Mouse (Mus musculus) liver, adult 2 months (tissue): ENCODE measurements around the gene Ctf1. TPM values are rescaled to one million over a fixed set of nuclear protein-coding genes. Genes with fewer than 3 reads are reported as not detected.

Source experiments
- DNase-seq: peaks from one replicate; pipeline ENCODE4 v3.0.0-alpha.2; 2011; ENCODE audit warnings: low read depth, low spot score; ENCODE audit errors: extremely low read depth
- H3K27ac ChIP-seq: fragments of 200-500 bp; replicated peaks from 2 replicates; pipeline ENCODE4 v1.5.1; 2012; ENCODE audit warnings: low read depth, mild to moderate bottlenecking, control low read depth, inconsistent platforms, low read length; ENCODE audit not compliant: insufficient read depth
- H3K27me3 ChIP-seq: fragments of 200-500 bp; 2 replicates; pipeline ENCODE4 v1.6.1; 2012; ENCODE audit warnings: mild to moderate bottlenecking, moderate library complexity, low read length, inconsistent platforms; ENCODE audit not compliant: control insufficient read depth, insufficient read depth
- H3K36me3 ChIP-seq: fragments of 200-500 bp; 2 replicates; pipeline ENCODE4 v1.6.1; 2012; ENCODE audit warnings: low read length, inconsistent platforms; ENCODE audit not compliant: control insufficient read depth, insufficient read depth
- H3K4me1 ChIP-seq: fragments of 200-500 bp; 2 replicates; pipeline ENCODE4 v1.6.1; 2011; ENCODE audit warnings: low read length; ENCODE audit not compliant: control insufficient read depth, insufficient read depth
- H3K4me3 ChIP-seq: fragments of 200-500 bp; 2 replicates; pipeline ENCODE4 v1.5.1; 2011; ENCODE audit warnings: low read depth, mild to moderate bottlenecking, control low read depth, low read length, moderate library complexity; ENCODE audit not compliant: insufficient read depth
- H3K79me2 ChIP-seq: fragments of 200-500 bp; 2 replicates; pipeline ENCODE4 v1.6.1; 2012; ENCODE audit warnings: inconsistent platforms, mild to moderate bottlenecking, low read length, moderate library complexity; ENCODE audit not compliant: control insufficient read depth, insufficient read depth
- H3K9ac ChIP-seq: fragments of 200-500 bp; 2 replicates; pipeline ENCODE4 v1.6.1; 2012; ENCODE audit warnings: low read depth, mild to moderate bottlenecking, control low read depth, inconsistent platforms, low read length
- CTCF ChIP-seq: fragments of 200-500 bp; IDR thresholded peaks from 2 replicates; pipeline ENCODE4 v1.5.1; 2011; ENCODE audit warnings: low read depth, low read length, control low read depth
- POLR2A ChIP-seq: fragments of 200-500 bp; IDR thresholded peaks from 2 replicates; pipeline ENCODE4 v1.6.1; 2011; ENCODE audit warnings: low read length, control low read depth; ENCODE audit not compliant: insufficient read depth; ENCODE audit errors: extremely low read depth
- WGBS: fragments of 180-500 bp; shearing (Covaris S2); methylation state at CpG from one replicate; pipeline ENCODE4 v1.1.7; 2018; 5-methylcytosine and 5-hydroxymethylcytosine counted together
- polyA plus RNA-seq: library from polyadenylated mRNA; depleted of rRNA; stranded (reverse); fragments of >200 nt; gene quantifications from 2 replicates; pipeline ENCODE4 v1.2.3, GENCODE M21; 2012
- total RNA-seq: library from RNA; depleted of rRNA; stranded (reverse); fragments of >200 nt; gene quantifications from 2 replicates; pipeline ENCODE4 v1.2.3, GENCODE M21; 2014

Gene Ctf1
- total and polyA plus RNA-seq, 2 experiments, result 2.7 to 10.5 TPM

GRCm38 (mm10) chr7:127716992-127717391, 4.5 kb downstream of the Ctf1 start:
- peak overlapping the region; percentile 38; the same call in 1 of the 2 replicates for H3K9ac ChIP-seq
- H3K36me3 ChIP-seq, result no peaks in the 10 kb centered on the region; the same call in 1 of the 2 replicates
- no peaks in the 10 kb centered on the region for H3K79me2 ChIP-seq
- no peak overlapping the region for H3K4me3 ChIP-seq
- TF ChIP-seq CTCF, result peak; percentile 47
- TF ChIP-seq POLR2A, result no peak
- no peaks in the 10 kb centered on the region for H3K27me3 ChIP-seq
- no peak overlapping the region for H3K27ac ChIP-seq
- DNase-seq, result no peak
- peaks cover 2% of the 10 kb centered on the region for H3K4me1 ChIP-seq
- WGBS, result 58% methylated on average over 41 of the region's 41 CpGs

- no peaks in the 10 kb centered on the region; the same call in 1 of the 2 replicates for H3K36me3 ChIP-seq
- H3K9ac ChIP-seq, result no peak overlapping the region
- no peaks in the 10 kb centered on the region for H3K27me3 ChIP-seq
- no peaks in the 10 kb centered on the region for H3K4me1 ChIP-seq
- no peak for DNase-seq
- TF ChIP-seq CTCF (no peak), POLR2A (no peak)
- 90% methylated on average over 6 of the region's 6 CpGs for WGBS
- H3K79me2 ChIP-seq, result no peaks in the 10 kb centered on the region
- no peak overlapping the region for H3K27ac ChIP-seq
- H3K4me3 ChIP-seq, result no peak overlapping the region
Observed at GRCm38 (mm10) chr7:127718339-127718738, 5.8 kb downstream of the Ctf1 start.

- WGBS, result 86% methylated on average over 6 of the region's 6 CpGs
- Histone ChIP-seq H3K9ac (no peak overlapping the region), H3K27me3 (no peaks in the 10 kb centered on the region), H3K36me3 (no peaks in the 10 kb centered on the region; the same call in 1 of the 2 replicates), H3K4me1 (no peaks in the 10 kb centered on the region), H3K4me3 (no peak overlapping the region), H3K79me2 (no peaks in the 10 kb centered on the region), H3K27ac (no peak overlapping the region)
- no peak for DNase-seq
- TF ChIP-seq CTCF, result no peak
- TF ChIP-seq POLR2A, result no peak
Observed at GRCm38 (mm10) chr7:127719258-127719657, 6.7 kb downstream of the Ctf1 start.

GRCm38 (mm10) chr7:127725490-127725889, 13.0 kb downstream of the Ctf1 start:
- Histone ChIP-seq H3K27me3 (no peaks in the 10 kb centered on the region), H3K9ac (no peak overlapping the region), H3K4me1 (no peaks in the 10 kb centered on the region), H3K36me3 (no peaks in the 10 kb centered on the region), H3K79me2 (no peaks in the 10 kb centered on the region), H3K27ac (no peak overlapping the region), H3K4me3 (no peak overlapping the region)
- no peak for TF ChIP-seq POLR2A
- TF ChIP-seq CTCF, result no peak
- WGBS, result 95% methylated on average over 2 of the region's 2 CpGs
- DNase-seq, result no peak

- 91% methylated on average over 6 of the region's 6 CpGs for WGBS
- Histone ChIP-seq H3K79me2 (no peaks in the 10 kb centered on the region), H3K36me3 (no peaks in the 10 kb centered on the region), H3K9ac (no peak overlapping the region), H3K27ac (no peak overlapping the region), H3K4me3 (no peak overlapping the region), H3K27me3 (no peaks in the 10 kb centered on the region), H3K4me1 (no peaks in the 10 kb centered on the region)
- TF ChIP-seq POLR2A (no peak), CTCF (no peak)
- DNase-seq, result no peak
Observed at GRCm38 (mm10) chr7:127725924-127726323, 13.4 kb downstream of the Ctf1 start.

GRCm38 (mm10) chr7:127727898-127728297, 15.4 kb downstream of the Ctf1 start:
- DNase-seq, result no peak
- Histone ChIP-seq H3K79me2 (no peaks in the 10 kb centered on the region), H3K9ac (no peak overlapping the region), H3K4me3 (no peak overlapping the region), H3K4me1 (no peaks in the 10 kb centered on the region), H3K27ac (no peak overlapping the region), H3K36me3 (no peaks in the 10 kb centered on the region), H3K27me3 (no peaks in the 10 kb centered on the region)
- 83% methylated on average over 7 of the region's 7 CpGs for WGBS
- TF ChIP-seq POLR2A (no peak), CTCF (no peak)
